Comparison of ENCODE assay signal across 17 mouse cellular contexts in genomic region chr4:151835860-151836259, GRCm38 (mm10).
DNase-seq lines count a peak whose midpoint lies in the region; ATAC-seq lines count a peak whose summit lies in the region.
"Had no signal": no experiment of that assay in that cellular context is flagged by ENCODE, and none has a peak within 500 bp of the region (broad histone marks: within the 10 kb centered on the region; RNA-seq: fewer than 3 reads in every experiment).

No protein-coding gene starts in this region.

- DNase-seq in cerebellum, adult 11-12 months = peak; percentile 30
- DNase-seq in cerebellum, adult 9-11 months = peak; percentile 49
- no peak for DNase-seq in cerebellum, postnatal 14 days
- DNase-seq in brain, adult 2 months (ENCODE audit: low read depth, low spot score) = peak; percentile 67
- DNase-seq: adrenal gland, adult 8-10 months; adrenal gland, postnatal 14 days; adrenal gland, postnatal 36 days; B cell, adult 2 months; cerebellum, adult 8-10 months; cerebellum, postnatal 36 days; embryo, embryonic 11 days had no signal

- ATAC-seq in cerebellum, adult (ENCODE audit: insufficient number of reproducible peaks, low FRiP score, low TSS enrichment) = no peak
- ATAC-seq: activated CD4-positive, CD25-positive, alpha-beta regulatory T cell, adult 4 months; CD4-positive, CD25-positive, alpha-beta regulatory T cell, adult 4 months; forebrain, embryonic 14.5 days; forebrain, embryonic 16.5 days; Patski had no signal

Comparison
In these comparisons a context has a peak if more than half of its experiments do, and no peak if none do; other contexts are left out.
1. DNase-seq: peak in cerebellum, adult 11-12 months (single experiment), cerebellum, adult 9-11 months (single experiment) and brain, adult 2 months (single experiment); none in cerebellum, postnatal 14 days (0 of 2).